Mouse (Mus musculus): ENCODE measurements around the gene Clcc1. TPM values are rescaled to one million over a fixed set of nuclear protein-coding genes. Genes with fewer than 3 reads are reported as not detected.

The Clcc1 gene
- 39.6 TPM for polyA plus RNA-seq (2014; fragmentation: Illumina TruSeq; extraction: RNeasy Lipid Tissue Mini Kit (QIAGEN cat#74804); ENCODE audit: low read depth, low replicate concordance)

DNA sequence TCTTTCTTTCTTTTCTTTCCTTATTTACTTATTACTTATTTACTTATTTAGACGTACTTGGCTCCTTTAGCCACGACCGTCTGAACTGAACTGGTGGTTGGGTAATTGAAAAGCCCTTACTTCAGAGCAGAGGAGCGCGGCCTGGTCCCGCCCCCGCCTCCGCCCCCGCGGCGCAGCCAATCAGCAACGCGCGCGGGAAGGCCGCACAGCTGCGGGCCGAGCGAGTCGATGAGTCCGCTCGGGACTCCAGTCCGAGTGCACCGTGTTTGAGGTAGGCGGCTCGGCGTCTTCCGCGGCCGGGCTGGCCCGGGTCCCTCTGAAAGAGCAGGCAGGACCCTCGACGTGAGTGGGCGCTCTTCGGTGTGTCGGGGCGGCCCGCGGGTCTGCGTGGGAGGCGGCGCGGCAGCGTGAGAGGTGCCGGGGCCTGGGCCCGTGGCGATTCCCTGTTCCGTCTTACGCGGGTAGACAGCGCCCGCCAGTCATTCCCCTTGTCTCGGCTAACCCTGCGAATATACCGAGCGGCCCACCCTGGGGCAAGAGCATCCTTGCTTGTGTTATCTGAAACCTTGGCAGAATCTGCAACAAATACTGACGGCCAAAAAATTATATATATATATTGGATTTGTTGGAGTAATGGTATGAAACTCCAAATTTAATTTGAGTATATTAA lies at the start of gene Clcc1:
Gene Clcc1, plus strand, starts transcription at position 204 of the 670 bp plus-strand sequence.

DNA sequence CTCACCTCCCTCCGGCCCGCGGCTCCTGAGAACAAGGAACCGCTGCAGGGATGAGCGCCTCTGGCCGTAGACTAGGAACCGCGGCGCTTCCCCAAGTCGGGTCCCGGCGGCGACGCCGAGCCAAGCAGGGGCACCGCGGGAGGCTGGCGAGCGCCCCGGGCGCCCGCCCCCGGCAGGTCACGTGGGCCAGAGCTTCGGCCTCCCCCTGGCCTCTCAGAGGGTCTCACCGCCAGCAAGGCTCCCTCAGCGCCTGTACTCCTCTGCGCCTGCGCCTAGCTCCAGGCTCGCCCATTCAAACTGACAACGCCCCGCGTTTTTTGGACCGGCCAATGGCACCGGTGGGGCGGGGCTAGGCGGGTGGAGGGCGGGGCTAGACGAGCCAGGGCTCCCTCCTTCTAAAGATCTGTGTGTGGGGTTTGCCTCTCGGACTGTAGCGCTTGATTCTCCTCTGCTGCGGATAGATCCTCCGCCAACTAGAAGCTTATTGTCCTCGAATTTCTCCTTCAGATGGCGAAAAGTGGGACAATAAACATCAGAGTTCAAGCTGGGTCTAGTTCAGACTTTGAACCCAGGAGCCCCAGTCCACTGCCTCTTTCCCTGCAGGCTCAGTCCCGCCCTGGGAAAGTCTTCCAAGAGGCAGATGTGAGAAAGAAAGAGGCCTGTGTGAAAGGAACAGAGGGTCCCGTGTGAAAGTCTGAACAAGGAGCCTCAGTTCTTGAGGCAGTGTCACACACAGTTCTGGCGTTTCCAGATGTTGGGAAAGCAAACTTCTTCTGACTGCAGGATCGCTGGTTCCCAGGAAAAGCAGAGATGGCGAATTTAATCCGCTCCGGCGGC lies 68.5 kb downstream of the Clcc1 start, which contains the start of gene Gpsm2:
Gene Gpsm2, minus strand, starts transcription at position 274 of the 837 bp plus-strand sequence.

Other genes with a start within 250 kb of the Clcc1 start
- 0.32 TPM for gene Celsr2, start 238.4 kb upstream of the Clcc1 start, polyA plus RNA-seq (2014; fragmentation: Illumina TruSeq; extraction: RNeasy Lipid Tissue Mini Kit (QIAGEN cat#74804); ENCODE audit: low read depth, low replicate concordance)
- gene Sars, start 208.7 kb upstream of the Clcc1 start, polyA plus RNA-seq (2014; fragmentation: Illumina TruSeq; extraction: RNeasy Lipid Tissue Mini Kit (QIAGEN cat#74804); ENCODE audit: low read depth, low replicate concordance) = 14.4 TPM
- gene 1700013F07Rik, start 119.8 kb upstream of the Clcc1 start, polyA plus RNA-seq (2014; fragmentation: Illumina TruSeq; extraction: RNeasy Lipid Tissue Mini Kit (QIAGEN cat#74804); ENCODE audit: low read depth, low replicate concordance) = not detected
- 79.2 TPM for gene 5330417C22Rik, start 117.4 kb upstream of the Clcc1 start, polyA plus RNA-seq (2014; fragmentation: Illumina TruSeq; extraction: RNeasy Lipid Tissue Mini Kit (QIAGEN cat#74804); ENCODE audit: low read depth, low replicate concordance)
- 113 TPM for gene Tmem167b, start 91.4 kb upstream of the Clcc1 start, polyA plus RNA-seq (2014; fragmentation: Illumina TruSeq; extraction: RNeasy Lipid Tissue Mini Kit (QIAGEN cat#74804); ENCODE audit: low read depth, low replicate concordance)
- 78.7 TPM for gene Taf13, start 82.2 kb upstream of the Clcc1 start, polyA plus RNA-seq (2014; fragmentation: Illumina TruSeq; extraction: RNeasy Lipid Tissue Mini Kit (QIAGEN cat#74804); ENCODE audit: low read depth, low replicate concordance)
- 31.5 TPM for gene Wdr47, start 62.6 kb upstream of the Clcc1 start, polyA plus RNA-seq (2014; fragmentation: Illumina TruSeq; extraction: RNeasy Lipid Tissue Mini Kit (QIAGEN cat#74804); ENCODE audit: low read depth, low replicate concordance)
- 41.1 TPM for gene Gpsm2, start 68.4 kb downstream of the Clcc1 start, polyA plus RNA-seq (2014; fragmentation: Illumina TruSeq; extraction: RNeasy Lipid Tissue Mini Kit (QIAGEN cat#74804); ENCODE audit: low read depth, low replicate concordance)
- 0.22 TPM for gene Aknad1, start 85.7 kb downstream of the Clcc1 start, polyA plus RNA-seq (2014; fragmentation: Illumina TruSeq; extraction: RNeasy Lipid Tissue Mini Kit (QIAGEN cat#74804); ENCODE audit: low read depth, low replicate concordance)
- gene Stxbp3, start 186.6 kb downstream of the Clcc1 start, polyA plus RNA-seq (2014; fragmentation: Illumina TruSeq; extraction: RNeasy Lipid Tissue Mini Kit (QIAGEN cat#74804); ENCODE audit: low read depth, low replicate concordance) = 224 TPM
- not detected for gene Fndc7, start 236.1 kb downstream of the Clcc1 start, polyA plus RNA-seq (2014; fragmentation: Illumina TruSeq; extraction: RNeasy Lipid Tissue Mini Kit (QIAGEN cat#74804); ENCODE audit: low read depth, low replicate concordance)

All from sigmoid colon, adult 10 weeks (tissue).